Mouse (Mus musculus) layer of hippocampus, postnatal 10 days (tissue): ENCODE data around the gene Kctd4. TPM values are rescaled to one million over a fixed set of nuclear protein-coding genes. Genes with fewer than 3 reads are reported as not detected.
"Not testable (repeated sequence)": the region's sequence is repeated elsewhere in the genome, so short reads cannot be mapped to it uniquely, and the experiment has no call there.

Source experiments
- DNase-seq, 2 experiments: peaks; one replicate each; pipeline ENCODE4 v3.0.0; 2021; ENCODE audit warnings: low spot score in 2 of 2
- long read RNA-seq: library from polyadenylated mRNA; stranded (forward); transcript quantifications from one replicate; pipeline ENCODE4 v2.0.0, GENCODE M21; 2023
- total RNA-seq, 2 experiments: library from RNA; stranded (reverse); gene quantifications; 2 replicates each; pipeline ENCODE4 v1.2.3; 2021

Gene Kctd4
- 10 to 100 TPM; 31.8 to 34.7 TPM for total RNA-seq
- long read RNA-seq, partial matches to known transcripts, result 0 of 26 reads
- long read RNA-seq, other reads (novel, unspliced or antisense), result 26 of 26 reads

DNA sequence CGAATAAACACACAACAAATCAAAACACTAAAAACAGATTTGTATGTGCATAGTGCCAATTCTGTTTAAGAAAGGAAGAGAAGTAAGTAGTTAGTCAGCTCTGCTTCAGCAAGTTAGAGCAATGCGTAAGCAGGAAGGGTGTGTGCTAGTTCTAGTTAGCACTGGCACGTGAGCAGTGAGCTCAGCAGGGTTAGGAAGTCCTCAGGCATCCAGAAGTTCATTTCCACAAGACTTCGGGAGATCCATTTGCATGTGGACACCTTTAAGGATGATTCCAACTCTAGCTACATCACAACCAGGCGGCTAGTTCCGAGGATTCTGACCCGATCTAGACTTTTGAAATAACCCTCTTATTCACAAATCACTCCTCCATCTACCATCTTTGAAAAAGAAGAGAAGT is at the start of gene Kctd4:
Gene Kctd4 (plus strand): TSS at position 244 of the 400 bp plus-strand sequence.
- DNase-seq, result no peak

DNA sequence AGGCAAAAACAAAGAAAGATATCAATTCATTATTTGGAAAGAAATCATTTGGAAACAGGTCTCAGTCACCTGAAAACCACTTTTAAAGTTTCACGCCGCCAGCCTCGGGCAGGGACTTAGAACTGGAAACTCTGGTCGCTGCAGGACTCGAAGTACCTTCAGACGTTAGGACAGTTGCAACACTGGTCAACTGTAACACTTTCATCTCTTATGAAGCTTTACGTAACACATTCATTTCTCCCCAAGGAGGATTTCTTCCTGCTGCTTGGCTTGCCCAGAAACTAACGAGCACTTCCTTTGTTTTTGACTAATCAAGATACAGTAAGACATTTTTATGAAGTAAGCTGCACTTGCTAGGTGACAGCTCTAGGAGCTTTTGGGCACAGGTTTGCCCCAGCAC is 47.9 kb upstream of the Kctd4 start:
- DNase-seq, result no peak

DNA sequence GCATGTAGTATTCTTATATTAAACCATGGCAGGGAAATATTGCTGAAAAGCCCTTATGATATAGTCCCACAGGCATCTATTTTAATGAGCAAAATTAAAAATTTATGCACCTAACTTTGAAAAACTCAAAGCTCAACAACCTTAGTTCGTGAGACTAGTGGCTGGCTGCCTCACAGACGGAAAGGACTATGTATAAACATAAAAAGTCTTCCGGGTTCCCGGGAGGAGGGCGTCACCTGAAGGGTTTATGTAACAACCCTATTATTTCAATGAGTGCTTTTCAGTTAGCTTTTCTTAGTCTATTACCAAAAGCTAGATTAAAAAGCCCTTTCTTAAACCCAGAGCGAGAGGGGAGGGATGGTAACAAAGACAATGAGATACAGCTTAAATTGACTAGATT is 42.8 kb upstream of the Kctd4 start:
- no peak for DNase-seq

DNA sequence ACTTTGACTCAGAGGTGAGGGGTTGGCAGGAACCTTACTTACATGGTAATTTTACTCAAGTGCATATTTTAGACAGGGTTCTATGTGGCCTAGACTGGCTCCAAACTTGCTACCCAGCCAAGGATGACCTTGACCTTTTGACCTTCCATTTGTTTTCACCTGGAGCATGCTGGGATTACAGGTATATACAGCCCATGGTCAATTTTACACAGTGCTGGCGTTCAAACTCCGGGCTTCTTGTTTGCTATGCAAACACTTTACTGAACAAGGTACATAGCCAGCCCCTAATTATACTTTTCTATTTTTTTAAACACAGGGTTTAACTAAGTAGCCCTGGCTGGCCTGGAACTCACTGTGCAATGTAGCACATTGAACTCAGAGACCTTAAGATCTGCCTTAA is 42.1 kb upstream of the Kctd4 start:
- DNase-seq, result no peak

DNA sequence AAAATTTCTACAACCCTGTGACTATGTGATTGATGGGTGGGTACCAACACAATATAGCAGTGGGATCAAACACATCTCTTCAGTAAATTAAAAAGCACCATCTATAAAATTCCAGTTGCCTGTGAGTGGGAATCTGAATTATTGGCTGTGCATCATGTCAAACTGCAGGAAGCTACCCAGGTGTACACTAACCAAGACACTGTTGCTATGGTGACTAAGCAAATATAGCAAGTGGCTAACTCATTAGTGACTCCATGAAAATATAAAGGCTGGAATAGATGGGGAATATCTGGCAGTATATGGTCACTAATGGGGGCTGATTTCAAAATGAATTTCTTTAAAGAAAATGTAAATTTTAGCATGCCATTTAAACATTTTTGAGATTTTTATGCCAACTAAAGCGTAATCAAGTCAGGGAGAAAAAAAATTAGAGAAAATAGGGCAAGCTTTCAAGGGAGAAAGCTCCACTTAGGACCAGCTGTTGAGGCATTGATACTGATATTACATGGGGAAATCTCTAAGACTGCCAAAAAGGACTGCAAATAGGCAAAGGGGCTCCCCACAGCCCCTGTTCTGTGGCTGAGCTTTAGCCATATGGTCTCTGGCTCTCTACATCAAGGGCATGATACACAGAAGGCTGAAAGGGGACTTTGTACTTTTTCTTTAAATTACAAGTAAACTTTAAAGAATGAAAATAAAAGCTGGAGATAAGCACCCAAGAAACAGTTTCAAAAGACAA is 31.3 kb upstream of the Kctd4 start:
- no peak for DNase-seq

DNA sequence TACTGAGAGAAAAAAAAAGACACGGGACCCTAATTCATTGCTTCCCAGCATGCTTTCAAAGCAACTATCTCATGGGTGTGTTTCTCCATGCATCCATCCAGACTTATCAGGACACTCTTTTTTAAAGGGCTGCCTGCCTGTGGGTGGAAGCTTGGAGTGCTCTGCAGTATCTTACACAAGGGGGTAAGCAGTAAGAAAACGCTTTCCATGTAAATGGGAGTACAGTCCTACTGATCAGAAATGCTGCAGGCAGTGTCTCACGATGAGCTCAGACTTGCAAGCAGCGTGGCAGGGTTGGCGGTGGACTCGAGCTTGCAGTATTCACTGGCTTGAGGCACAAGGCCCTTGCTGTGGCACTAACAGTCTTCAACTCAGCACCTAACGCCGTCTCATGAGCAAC is 25.1 kb upstream of the Kctd4 start:
- not testable (repeated sequence) for DNase-seq

DNA sequence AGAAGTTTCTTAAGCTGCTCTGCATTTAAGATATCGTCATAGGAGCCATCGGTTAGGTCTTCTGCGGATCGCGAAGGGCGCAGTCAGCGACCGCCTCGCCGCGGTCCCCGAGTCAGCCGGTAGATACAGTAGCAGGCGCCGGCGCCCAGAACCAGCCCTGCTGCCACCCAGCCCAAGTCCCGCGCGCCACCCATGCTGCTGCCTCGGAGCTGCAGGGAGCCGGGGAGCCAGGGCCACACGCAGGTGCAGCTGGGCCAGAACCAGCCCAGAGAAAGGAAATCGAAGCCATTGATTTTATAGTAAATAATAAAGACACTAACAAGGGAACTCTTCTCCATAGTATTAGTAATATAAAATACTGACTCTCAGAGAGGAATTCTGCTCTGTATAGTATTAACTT is 23.5 kb upstream of the Kctd4 start:
- DNase-seq, result peak in 1 of 2 experiments; percentile 24

DNA sequence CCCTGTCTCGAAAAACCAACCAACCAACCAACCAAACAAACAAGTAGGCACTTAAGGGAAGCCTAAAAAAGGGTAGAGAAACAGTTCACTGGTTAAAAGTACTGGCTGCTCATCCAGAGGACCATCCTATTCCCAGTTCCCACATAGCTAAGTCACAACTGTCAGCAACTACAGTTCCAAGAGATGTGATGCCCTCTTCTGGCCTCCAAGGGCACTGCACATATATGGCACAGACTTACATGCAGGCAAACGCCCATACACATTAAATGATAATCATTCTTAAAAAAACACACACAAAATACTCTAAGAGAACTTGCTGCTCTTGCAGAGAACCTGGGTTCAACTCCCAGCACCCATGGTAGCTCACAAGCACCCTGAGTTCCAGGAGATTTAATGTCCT is 20.4 kb upstream of the Kctd4 start:
- DNase-seq, result no peak

DNA sequence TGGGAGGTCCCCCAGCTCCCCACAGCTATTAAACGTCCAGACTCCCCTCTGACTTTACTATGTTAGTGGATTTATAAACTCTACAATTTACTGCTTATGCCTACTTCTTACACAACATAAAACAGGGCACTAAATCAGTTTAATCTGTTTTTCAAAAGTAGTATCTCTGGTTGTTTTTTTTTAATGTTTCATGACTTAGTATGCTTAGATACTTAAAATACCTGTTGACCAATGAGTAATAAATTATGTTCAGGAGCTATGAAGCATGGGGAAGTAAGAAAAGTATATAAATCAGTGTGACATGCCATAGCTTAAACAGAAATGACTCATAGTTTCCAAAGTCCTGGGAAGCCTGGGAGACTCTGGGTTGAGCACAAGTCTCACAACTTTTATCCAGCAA is 17.1 kb upstream of the Kctd4 start:
- no peak for DNase-seq

DNA sequence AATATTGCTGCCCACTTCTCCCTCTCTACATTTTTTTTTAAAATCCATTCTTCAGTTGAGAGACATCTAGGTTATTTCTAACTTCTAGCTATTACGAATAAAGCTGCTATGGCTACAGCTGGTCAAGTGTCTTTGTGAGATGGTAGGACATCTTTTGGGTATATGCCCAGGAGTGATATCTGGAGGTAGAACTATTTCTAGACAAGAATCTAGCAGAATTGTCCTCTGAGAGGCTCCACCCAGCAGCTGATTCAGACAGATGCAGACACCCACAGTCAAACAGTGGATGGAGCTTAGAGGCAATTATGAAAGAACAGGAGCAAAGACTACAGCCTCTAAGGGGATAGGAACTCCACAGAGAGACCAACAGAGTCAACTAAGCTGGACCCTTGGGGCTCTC is 13.3 kb upstream of the Kctd4 start:
- DNase-seq, result no peak

DNA sequence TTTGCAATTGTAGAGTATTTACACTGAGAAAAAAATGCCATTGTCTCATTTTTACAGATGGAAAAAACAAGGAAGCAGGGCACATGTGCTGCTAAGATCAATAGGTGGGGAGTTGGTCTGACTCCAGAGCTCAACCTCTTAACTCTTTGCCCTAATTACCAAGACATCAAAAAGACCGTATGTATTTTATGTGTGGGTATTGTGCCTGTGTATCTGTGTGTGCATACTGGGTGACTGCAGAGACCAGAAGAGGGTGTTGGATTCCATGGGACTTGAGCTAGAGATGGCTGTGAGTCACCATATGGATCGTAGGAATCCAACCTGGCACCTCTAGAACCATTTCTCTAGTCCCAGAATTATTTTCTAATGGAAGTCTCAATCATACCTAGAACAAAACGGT is 12.4 kb upstream of the Kctd4 start:
- DNase-seq, result no peak

DNA sequence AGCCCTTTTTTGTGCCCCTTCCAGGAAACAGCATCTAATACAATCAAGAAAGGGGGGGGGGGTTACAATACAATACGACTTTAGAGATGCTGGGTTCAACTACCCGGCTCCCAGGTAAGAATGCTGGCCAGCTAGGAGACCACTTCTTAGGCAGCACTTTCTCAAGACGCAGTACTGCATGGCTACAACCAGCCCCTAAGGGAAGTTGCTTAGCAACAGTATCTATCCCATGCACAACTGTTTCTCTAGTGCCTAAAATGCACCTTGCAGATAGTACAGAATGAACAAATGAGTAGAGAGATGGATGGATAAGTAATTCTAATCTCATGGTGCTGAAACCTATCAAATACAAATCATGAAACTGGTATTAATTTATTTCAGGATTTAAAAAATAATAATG is 7.1 kb upstream of the Kctd4 start:
- DNase-seq, result no peak

DNA sequence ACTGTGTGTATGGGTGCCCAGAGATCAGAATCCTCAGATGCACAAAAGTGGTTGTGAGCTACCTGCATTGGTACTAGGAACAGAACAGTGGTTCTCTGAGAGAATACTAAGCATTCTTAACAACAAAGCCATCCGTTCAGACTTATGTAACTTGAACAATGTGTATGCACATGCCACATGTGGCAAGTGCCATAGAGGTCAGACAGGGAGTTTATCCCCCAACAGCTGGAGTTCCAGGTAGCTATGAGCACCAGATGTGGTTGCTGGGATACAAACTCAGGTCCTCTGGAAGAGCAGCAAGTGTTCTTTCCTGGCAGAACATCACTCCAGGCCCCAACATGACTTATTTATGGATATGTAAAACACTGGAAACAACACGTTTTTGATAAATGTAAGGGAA is 1.8 kb upstream of the Kctd4 start:
- DNase-seq, result no peak

DNA sequence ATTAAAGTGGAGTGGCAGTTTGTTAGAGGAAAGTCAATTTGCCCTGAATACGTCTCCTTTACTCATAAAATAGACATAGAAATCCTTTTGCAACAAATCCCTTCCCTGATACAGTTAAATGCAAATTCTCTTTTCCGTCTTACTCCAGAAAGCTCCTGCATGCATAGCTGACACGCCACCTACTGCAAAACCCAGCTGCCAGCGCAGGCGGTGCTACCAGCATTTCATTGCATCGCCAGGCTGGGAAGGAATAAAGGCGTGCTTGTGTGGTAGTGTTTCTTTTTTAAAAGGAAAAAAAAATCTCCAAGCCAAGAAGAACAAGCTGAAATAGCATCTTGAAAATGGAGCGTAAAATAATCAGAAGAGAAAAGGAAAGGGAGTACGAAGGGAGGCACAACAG is 7.4 kb downstream of the Kctd4 start:
- peak; percentile 60 to 74 for DNase-seq

DNA sequence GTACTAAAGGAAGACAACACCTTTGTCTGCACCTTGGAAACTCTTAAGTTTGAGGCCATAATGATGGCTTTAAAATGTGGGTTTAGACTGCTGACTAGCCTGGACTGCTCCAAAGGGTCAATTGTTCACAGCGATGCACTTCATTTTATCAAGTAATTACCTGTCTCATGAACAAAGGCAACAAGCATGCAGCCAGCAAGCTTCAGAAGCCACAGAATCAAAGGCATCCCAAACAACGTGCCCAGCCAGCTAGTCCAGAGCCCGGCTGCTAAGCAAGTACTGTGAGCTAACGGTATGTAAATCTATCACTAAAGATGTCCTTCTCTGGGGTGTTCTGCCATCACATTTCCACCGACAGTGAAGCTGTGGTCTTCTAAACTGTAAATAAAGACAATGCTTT is 8.4 kb downstream of the Kctd4 start:
- DNase-seq, result peak; percentile 37 to 38

DNA sequence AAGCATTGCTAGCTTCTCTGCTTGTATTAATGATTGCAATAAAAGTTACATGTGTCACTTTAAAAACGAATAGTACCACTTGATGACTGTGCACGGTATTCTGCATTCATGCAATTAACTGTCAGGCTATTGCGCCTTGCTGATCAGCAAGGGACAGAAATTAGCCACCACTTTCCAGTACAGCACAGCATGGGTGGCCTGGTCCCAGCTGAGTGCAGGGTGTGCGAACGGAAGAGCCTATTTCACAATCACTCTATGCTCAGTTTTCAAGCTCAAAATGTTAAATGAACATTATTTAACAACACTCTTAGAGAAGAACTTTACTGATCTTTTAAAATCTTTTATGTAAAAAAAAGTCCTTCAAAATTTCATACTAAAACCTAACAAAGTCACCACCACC is 9.2 kb downstream of the Kctd4 start:
- no peak for DNase-seq

DNA sequence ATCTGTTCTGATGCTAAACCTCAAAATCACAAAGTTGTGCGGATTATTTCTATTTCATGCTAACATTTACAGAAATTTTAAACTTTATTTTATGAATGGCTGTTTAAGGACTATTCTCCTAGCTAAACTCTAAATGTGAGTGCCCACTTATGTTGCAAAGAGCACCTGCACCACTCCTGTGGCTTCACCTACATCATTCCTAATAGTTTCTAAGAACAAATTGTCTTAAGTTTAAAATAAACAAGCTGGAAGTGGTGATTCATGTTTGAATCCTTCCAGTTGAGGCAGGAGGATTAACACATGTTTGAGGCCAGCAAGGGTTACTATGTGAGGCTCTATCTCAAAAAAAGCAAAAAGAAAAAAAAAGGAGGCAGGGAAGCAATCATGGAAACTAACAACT is 9.6 kb downstream of the Kctd4 start:
- no peak for DNase-seq

DNA sequence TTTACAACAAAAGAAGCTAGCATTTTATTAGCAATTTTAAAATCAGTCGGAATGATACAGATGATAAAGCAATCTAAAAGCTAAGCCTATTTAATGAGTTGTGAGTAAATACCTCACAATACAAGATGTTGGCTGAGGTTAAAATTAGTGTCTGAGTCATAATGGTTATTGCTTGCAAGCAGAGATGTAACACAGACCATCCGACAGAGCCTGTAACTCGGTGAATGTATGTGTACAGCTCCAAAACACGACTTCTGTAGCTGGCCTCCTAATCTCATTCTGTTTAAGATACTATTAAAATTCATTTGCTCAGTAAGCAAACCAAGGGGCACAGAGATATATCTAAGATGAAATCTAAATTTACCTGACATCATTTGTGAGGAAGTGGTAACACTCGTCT is 12.5 kb downstream of the Kctd4 start:
- DNase-seq, result no peak

DNA sequence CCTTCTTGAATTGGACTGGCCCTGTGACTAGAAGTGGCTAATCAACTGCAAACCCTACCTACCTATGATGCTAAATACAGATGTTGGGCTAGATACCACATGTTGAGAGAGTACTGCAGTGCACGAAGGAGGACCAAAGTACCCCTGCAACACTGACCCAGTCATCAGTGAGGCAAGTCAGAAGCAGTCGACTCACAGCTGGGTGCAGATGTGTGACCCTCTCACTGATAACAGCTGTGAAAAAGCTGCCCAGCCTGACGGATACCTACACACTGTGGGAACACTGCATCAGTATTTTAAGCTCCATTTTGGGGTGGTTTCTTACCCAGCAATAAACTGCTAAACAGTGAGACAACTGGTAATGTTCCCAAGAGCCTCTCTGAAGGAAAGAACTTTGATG is 21.3 kb downstream of the Kctd4 start:
- no peak for DNase-seq

DNA sequence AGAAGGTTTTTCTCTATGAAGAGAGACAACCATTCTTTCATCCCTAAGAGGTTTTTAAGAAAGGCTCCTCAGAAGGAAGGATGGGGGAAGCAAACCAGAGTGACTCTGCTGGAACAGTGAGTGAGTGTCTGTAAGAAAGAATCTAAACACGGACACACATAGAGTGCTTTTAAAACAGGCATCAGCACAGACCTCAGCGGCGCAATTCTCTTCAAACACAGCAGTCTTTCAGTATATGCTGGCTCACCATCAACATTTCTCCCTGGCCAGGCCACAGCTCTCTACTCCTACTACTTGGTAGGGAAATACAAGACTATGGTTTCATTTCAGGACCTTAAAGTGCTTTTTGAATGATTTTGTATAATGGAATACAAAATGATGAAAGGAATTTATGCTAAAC is 26.4 kb downstream of the Kctd4 start:
- no peak for DNase-seq

DNA sequence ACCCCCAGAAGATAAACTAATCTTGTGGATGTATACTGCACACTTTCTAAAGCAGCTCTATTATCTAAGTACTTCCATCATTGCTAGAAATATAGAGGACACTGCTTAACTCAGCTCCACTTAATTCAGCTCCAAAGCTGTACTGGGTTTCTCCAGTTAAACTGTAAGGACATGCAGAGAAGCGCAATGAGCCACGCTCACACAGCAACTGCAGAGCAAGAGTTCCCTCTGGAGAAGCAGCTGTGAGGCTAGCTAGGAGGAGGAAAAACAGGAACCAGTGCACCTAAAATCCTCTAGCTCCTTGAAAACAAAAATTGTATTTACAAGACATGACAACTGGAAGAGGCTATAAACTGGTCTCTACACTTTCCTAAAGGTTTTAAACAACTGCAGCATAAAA is 29.1 kb downstream of the Kctd4 start:
- DNase-seq, result no peak

DNA sequence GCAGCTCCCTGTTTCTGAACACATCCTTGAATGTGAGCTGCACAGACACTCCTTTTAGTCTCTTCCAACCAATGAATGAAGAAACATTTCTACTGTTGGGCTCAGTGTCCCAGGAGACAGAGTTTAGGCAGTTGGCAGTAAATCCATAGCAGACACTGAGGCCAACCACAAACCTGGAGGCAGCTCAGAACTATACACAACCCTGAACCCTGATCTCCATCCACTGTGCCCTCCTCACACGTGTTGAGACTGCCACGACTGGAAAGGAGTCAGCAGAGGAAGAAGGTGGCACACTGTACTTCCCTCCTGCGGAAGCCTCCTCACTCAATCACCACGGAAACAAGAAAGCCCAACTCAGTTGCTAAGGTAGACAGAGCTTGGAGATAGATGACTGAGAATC is 30.3 kb downstream of the Kctd4 start:
- DNase-seq, result peak; percentile 23 to 34

DNA sequence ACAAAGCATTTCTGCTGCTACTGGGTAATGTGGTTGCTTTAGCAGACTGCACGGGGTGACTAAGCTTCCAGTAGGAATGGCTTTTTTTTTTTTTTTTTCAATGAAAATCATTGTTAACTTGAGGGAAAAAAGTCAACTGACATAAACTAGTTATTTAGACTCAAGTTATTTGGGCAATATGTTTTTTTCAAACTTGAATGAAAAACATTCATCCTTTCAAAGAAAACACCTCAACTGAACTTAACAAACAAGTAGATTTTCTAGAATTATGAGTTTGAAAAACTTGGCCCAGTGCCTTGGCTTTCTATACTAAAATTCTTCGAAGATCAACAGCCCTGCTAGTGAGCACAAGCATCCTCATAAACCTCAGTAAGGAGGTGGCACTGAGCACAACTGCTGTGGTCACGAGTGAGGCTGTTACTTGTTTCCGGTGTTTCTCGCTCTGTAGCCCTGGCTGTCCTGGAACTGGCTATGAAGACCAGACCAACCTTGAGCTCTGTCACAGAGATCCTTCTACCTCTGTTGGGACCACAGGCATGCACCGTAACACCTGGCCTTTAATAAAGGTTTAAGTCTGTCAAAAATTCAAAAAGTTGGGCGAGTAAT is 32.2 kb downstream of the Kctd4 start:
- no peak for DNase-seq
